Mouse (Mus musculus) megakaryocyte-erythroid progenitor cell, adult 5-6 weeks (primary cell): ENCODE results near the gene Tbxa2r. TPM values are rescaled to one million over a fixed set of nuclear protein-coding genes. Genes with fewer than 3 reads are reported as not detected.
A peak's percentile ranks its signal among the peaks of the same experiment; 100 is the strongest.

ENCODE experiments used
- ATAC-seq: replicated peaks from 2 replicates; pipeline ENCODE4 v1.8.0; 2016; ENCODE audit warnings: mild to moderate bottlenecking, inconsistent platforms; ENCODE audit not compliant: severe bottlenecking, poor library complexity, low FRiP score, low TSS enrichment
- total RNA-seq, 2 experiments: library from RNA; stranded (forward) in 1 of 2; stranded (reverse) in 1 of 2; fragments of 200-1000, 215-1000 nt in 1 of 2; fragments of >200 nt in 1 of 2; fragmentation: Nextera tagmentation in 1 of 2; gene quantifications; 2 replicates each; pipeline ENCODE4 v1.2.3; 2014 to 2017

Tbxa2r gene
- total RNA-seq, 2 experiments from 2014 or later: 0.52 to 0.66 TPM

DNA sequence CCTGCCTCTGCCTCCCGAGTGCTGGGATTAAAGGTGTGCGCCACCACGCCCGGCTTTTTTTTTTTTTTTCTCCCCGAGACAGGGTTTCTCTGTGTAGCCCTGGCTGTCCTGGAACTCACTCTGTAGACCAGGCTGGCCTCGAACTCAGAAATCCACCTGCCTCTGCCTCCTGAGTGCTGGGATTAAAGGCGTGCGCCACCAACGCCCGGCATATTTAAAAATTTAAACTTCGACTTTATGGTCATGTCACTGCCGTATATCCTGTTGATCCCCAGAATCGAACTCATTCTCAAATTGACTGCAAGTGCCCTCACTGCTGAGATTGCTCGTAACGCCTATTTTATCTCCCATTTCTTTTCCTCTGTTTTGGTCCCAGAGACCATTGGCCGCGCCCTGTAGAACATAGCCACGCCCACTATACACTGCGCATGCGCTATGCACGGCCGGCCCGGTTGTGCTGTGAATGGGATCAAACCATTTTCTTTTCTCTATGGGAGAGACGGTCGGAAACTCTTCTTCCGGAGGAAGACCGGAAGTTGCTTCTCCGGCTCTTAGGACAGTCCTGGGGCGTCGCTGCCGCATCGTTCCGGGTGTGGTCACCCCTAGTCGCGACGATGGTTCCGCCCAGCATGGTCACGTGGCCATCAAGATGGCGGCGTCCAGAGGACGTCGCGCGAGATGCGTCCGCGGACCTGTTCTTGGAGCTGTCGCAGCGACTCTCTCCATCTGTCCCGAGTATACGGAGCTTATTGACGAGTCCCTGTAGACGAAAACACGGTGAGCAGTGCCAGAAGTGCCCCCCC is 55.5 kb downstream of the Tbxa2r start, which contains the start of the genes Dohh and Gm48551:
Gene Dohh, plus strand, starts transcription at position 627 of the 803 bp plus-strand sequence.
Gene Gm48551, plus strand, starts transcription at position 665 of the 803 bp plus-strand sequence.
- peak; percentile 73 for ATAC-seq

DNA sequence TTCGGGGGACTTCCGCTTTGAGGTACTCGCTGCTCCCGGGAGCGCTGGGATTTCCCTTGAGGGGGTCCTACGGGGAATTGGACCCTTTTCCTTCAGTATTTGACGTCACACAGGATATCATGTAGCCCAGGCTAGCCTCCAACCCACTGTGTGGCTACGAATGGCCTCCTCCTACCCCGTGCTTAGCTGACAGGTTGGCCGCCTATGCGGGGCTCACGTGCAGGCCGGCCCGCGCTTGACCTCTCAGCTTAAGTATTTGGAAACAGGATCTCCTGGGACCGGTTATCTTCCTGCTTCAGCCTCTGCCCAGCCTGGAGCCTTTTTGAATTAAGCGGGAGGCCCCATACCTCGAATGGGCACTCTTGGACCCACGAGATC is 56.1 kb downstream of the Tbxa2r start:
- ATAC-seq: no peak

Other genes with a start within 250 kb of the Tbxa2r start
Only the 30 nearest of the 33 such genes appear.
- 111 and 122 TPM in 2 replicates for gene Map2k2, start 222.8 kb upstream of the Tbxa2r start, total RNA-seq (2014; fragmentation: Nextera tagmentation)
- gene Map2k2, start 222.8 kb upstream of the Tbxa2r start, total RNA-seq (2017): 38.7 and 50.2 TPM in 2 replicates
- 33.4 and 34.4 TPM in 2 replicates for gene Zbtb7a, start 193.5 kb upstream of the Tbxa2r start, total RNA-seq (2014; fragmentation: Nextera tagmentation)
- gene Zbtb7a, start 193.5 kb upstream of the Tbxa2r start, total RNA-seq (2017): 8.5 and 15.9 TPM in 2 replicates
- 14.8 and 15.2 TPM in 2 replicates for gene Pias4, start 160.8 kb upstream of the Tbxa2r start, total RNA-seq (2014; fragmentation: Nextera tagmentation)
- 5.4 and 20.8 TPM in 2 replicates for gene Pias4, start 160.8 kb upstream of the Tbxa2r start, total RNA-seq (2017)
- 1,282 and 1,455 TPM in 2 replicates for gene Eef2, start 152.1 kb upstream of the Tbxa2r start, total RNA-seq (2014; fragmentation: Nextera tagmentation)
- gene Eef2, start 152.1 kb upstream of the Tbxa2r start, total RNA-seq (2017): 1,743 and 1,799 TPM in 2 replicates
- gene Dapk3, start 145.7 kb upstream of the Tbxa2r start, total RNA-seq (2014; fragmentation: Nextera tagmentation): 27.7 and 51.7 TPM in 2 replicates
- 16.2 and 30.9 TPM in 2 replicates for gene Dapk3, start 145.7 kb upstream of the Tbxa2r start, total RNA-seq (2017)
- gene 4930442H23Rik, start 144.9 kb upstream of the Tbxa2r start, total RNA-seq (2014; fragmentation: Nextera tagmentation): not detected in 2 replicates
- not detected in 2 replicates for gene 4930442H23Rik, start 144.9 kb upstream of the Tbxa2r start, total RNA-seq (2017)
- not detected in 2 replicates for gene Nmrk2, start 126.7 kb upstream of the Tbxa2r start, total RNA-seq (2014; fragmentation: Nextera tagmentation)
- gene Nmrk2, start 126.7 kb upstream of the Tbxa2r start, total RNA-seq (2017): not detected in 2 replicates
- not detected in 2 replicates for gene Atcay, start 97.9 kb upstream of the Tbxa2r start, total RNA-seq (2014; fragmentation: Nextera tagmentation)
- not detected in 2 replicates for gene Atcay, start 97.9 kb upstream of the Tbxa2r start, total RNA-seq (2017)
- gene Zfr2, start 95.6 kb upstream of the Tbxa2r start, total RNA-seq (2014; fragmentation: Nextera tagmentation): 1.1 and 3.5 TPM in 2 replicates
- gene Zfr2, start 95.6 kb upstream of the Tbxa2r start, total RNA-seq (2017): 0.46 TPM in 1 of 2 replicates, not detected in the other
- 2.9 and 9.8 TPM in 2 replicates for gene Matk, start 75.8 kb upstream of the Tbxa2r start, total RNA-seq (2014; fragmentation: Nextera tagmentation)
- 5.5 and 5.6 TPM in 2 replicates for gene Matk, start 75.8 kb upstream of the Tbxa2r start, total RNA-seq (2017)
- 130 and 158 TPM in 2 replicates for gene Mrpl54, start 61.8 kb upstream of the Tbxa2r start, total RNA-seq (2014; fragmentation: Nextera tagmentation)
- 157 and 212 TPM in 2 replicates for gene Mrpl54, start 61.8 kb upstream of the Tbxa2r start, total RNA-seq (2017)
- gene Apba3, start 61.8 kb upstream of the Tbxa2r start, total RNA-seq (2014; fragmentation: Nextera tagmentation): 28.9 and 32.6 TPM in 2 replicates
- gene Apba3, start 61.8 kb upstream of the Tbxa2r start, total RNA-seq (2017): 2.6 and 16.7 TPM in 2 replicates
- gene Tjp3, start 37.1 kb upstream of the Tbxa2r start, total RNA-seq (2014; fragmentation: Nextera tagmentation): 0.81 and 7.3 TPM in 2 replicates
- 1.3 and 2.5 TPM in 2 replicates for gene Tjp3, start 37.1 kb upstream of the Tbxa2r start, total RNA-seq (2017)
- gene Pip5k1c, start 35.8 kb upstream of the Tbxa2r start, total RNA-seq (2014; fragmentation: Nextera tagmentation): 40.4 and 51.0 TPM in 2 replicates
- gene Pip5k1c, start 35.8 kb upstream of the Tbxa2r start, total RNA-seq (2017): 17.3 and 26.2 TPM in 2 replicates
- 26.4 and 46.2 TPM in 2 replicates for gene Cactin, start 7.6 kb upstream of the Tbxa2r start, total RNA-seq (2014; fragmentation: Nextera tagmentation)
- gene Cactin, start 7.6 kb upstream of the Tbxa2r start, total RNA-seq (2017): 30.4 and 33.4 TPM in 2 replicates
- not detected in 2 replicates for gene Gipc3, start 14.5 kb downstream of the Tbxa2r start, total RNA-seq (2014; fragmentation: Nextera tagmentation)
- gene Gipc3, start 14.5 kb downstream of the Tbxa2r start, total RNA-seq (2017): not detected in 2 replicates
- gene Hmg20b, start 21.7 kb downstream of the Tbxa2r start, total RNA-seq (2014; fragmentation: Nextera tagmentation): 25.7 and 37.6 TPM in 2 replicates
- 44.2 and 61.1 TPM in 2 replicates for gene Hmg20b, start 21.7 kb downstream of the Tbxa2r start, total RNA-seq (2017)
- gene Mfsd12, start 28.8 kb downstream of the Tbxa2r start, total RNA-seq (2014; fragmentation: Nextera tagmentation): 15.7 and 16.4 TPM in 2 replicates
- 13.9 and 14.1 TPM in 2 replicates for gene Mfsd12, start 28.8 kb downstream of the Tbxa2r start, total RNA-seq (2017)
- 0.70 TPM in 1 of 2 replicates, not detected in the other for gene 4930404N11Rik, start 37.1 kb downstream of the Tbxa2r start, total RNA-seq (2014; fragmentation: Nextera tagmentation)
- 1.9 TPM in 1 of 2 replicates, not detected in the other for gene 4930404N11Rik, start 37.1 kb downstream of the Tbxa2r start, total RNA-seq (2017)
- 28.5 and 50.0 TPM in 2 replicates for gene Fzr1, start 49.8 kb downstream of the Tbxa2r start, total RNA-seq (2014; fragmentation: Nextera tagmentation)
- gene Fzr1, start 49.8 kb downstream of the Tbxa2r start, total RNA-seq (2017): 12.2 and 14.9 TPM in 2 replicates
- gene Dohh, start 55.7 kb downstream of the Tbxa2r start, total RNA-seq (2014; fragmentation: Nextera tagmentation): 12.3 and 31.4 TPM in 2 replicates
- 31.2 and 37.8 TPM in 2 replicates for gene Dohh, start 55.7 kb downstream of the Tbxa2r start, total RNA-seq (2017)
- 1.2 and 6.3 TPM in 2 replicates for gene Gm48551, start 55.7 kb downstream of the Tbxa2r start, total RNA-seq (2014; fragmentation: Nextera tagmentation)
- gene Gm48551, start 55.7 kb downstream of the Tbxa2r start, total RNA-seq (2017): 0.11 and 2.6 TPM in 2 replicates
- gene Gm48552, start 60.3 kb downstream of the Tbxa2r start, total RNA-seq (2014; fragmentation: Nextera tagmentation): 4.0 TPM in 1 of 2 replicates, not detected in the other
- gene Gm48552, start 60.3 kb downstream of the Tbxa2r start, total RNA-seq (2017): not detected in 2 replicates
- 7.7 and 12.8 TPM in 2 replicates for gene Smim24, start 64.3 kb downstream of the Tbxa2r start, total RNA-seq (2014; fragmentation: Nextera tagmentation)
- 7.4 and 7.5 TPM in 2 replicates for gene Smim24, start 64.3 kb downstream of the Tbxa2r start, total RNA-seq (2017)
- gene Nfic, start 126.9 kb downstream of the Tbxa2r start, total RNA-seq (2014; fragmentation: Nextera tagmentation): 10.6 and 15.9 TPM in 2 replicates
- gene Nfic, start 126.9 kb downstream of the Tbxa2r start, total RNA-seq (2017): 3.0 and 3.4 TPM in 2 replicates
- gene Celf5, start 154.0 kb downstream of the Tbxa2r start, total RNA-seq (2014; fragmentation: Nextera tagmentation): 0.32 TPM in 1 of 2 replicates, not detected in the other
- 0.38 TPM in 1 of 2 replicates, not detected in the other for gene Celf5, start 154.0 kb downstream of the Tbxa2r start, total RNA-seq (2017)
- 91.4 and 117 TPM in 2 replicates for gene Ncln, start 167.7 kb downstream of the Tbxa2r start, total RNA-seq (2014; fragmentation: Nextera tagmentation)
- gene Ncln, start 167.7 kb downstream of the Tbxa2r start, total RNA-seq (2017): 42.4 and 71.2 TPM in 2 replicates
- gene S1pr4, start 171.4 kb downstream of the Tbxa2r start, total RNA-seq (2014; fragmentation: Nextera tagmentation): 19.0 and 22.2 TPM in 2 replicates
- gene S1pr4, start 171.4 kb downstream of the Tbxa2r start, total RNA-seq (2017): 17.2 and 18.9 TPM in 2 replicates
- 41.4 and 48.1 TPM in 2 replicates for gene Gna15, start 195.5 kb downstream of the Tbxa2r start, total RNA-seq (2014; fragmentation: Nextera tagmentation)
- gene Gna15, start 195.5 kb downstream of the Tbxa2r start, total RNA-seq (2017): 42.6 and 45.2 TPM in 2 replicates
- gene Gna11, start 216.5 kb downstream of the Tbxa2r start, total RNA-seq (2014; fragmentation: Nextera tagmentation): 13.7 and 22.4 TPM in 2 replicates
- 16.0 and 57.4 TPM in 2 replicates for gene Gna11, start 216.5 kb downstream of the Tbxa2r start, total RNA-seq (2017)